Mouse (Mus musculus): ENCODE data around the gene Gm43064. TPM values are rescaled to one million over a fixed set of nuclear protein-coding genes. Genes with fewer than 3 reads are reported as not detected.
"Not testable (repeated sequence)": the region's sequence is repeated elsewhere in the genome, so short reads cannot be mapped to it uniquely, and the experiment has no call there.

The Gm43064 gene
- polyA plus RNA-seq, 1 experiment from 2014 or later, result 0.70 TPM

GRCm38 (mm10) chr3:103839711-103840110 lies 30.3 kb downstream of the Gm43064 start:
- Histone ChIP-seq H3K27ac (ENCODE audit: low read length) (no peak overlapping the region), H3K4me1 (ENCODE audit: control insufficient read depth, low read depth, low read length) (no peaks in the 10 kb centered on the region), H3K9ac (ENCODE audit: low read depth, low read length) (no peak overlapping the region), H3K36me3 (ENCODE audit: control insufficient read depth, insufficient read depth) (no peaks in the 10 kb centered on the region), H3K27me3 (ENCODE audit: control insufficient read depth, insufficient read depth, low read depth, low read length) (no peaks in the 10 kb centered on the region), H3K4me2 (ENCODE audit: low read depth, low read length) (no peak overlapping the region), H3K4me3 (ENCODE audit: low read depth, low read length) (no peak overlapping the region), H3K9me3 (replicated peaks; ENCODE audit: control insufficient read depth, low read length) (no peaks in the 10 kb centered on the region)
- no peak for ATAC-seq (ENCODE audit: low read depth)
- 78% methylated on average over 6 of the region's 6 CpGs for WGBS (ENCODE audit: insufficient replicate concordance)

- H3K4me2 ChIP-seq (ENCODE audit: low read depth, low read length); H3K4me3 ChIP-seq (ENCODE audit: low read depth, low read length): not testable (repeated sequence)
- WGBS (ENCODE audit: insufficient replicate concordance), result 66% methylated on average over 3 of the region's 3 CpGs
These were observed 30.8 kb downstream of the Gm43064 start for GRCm38 (mm10) chr3:103840195-103840594.

DNA sequence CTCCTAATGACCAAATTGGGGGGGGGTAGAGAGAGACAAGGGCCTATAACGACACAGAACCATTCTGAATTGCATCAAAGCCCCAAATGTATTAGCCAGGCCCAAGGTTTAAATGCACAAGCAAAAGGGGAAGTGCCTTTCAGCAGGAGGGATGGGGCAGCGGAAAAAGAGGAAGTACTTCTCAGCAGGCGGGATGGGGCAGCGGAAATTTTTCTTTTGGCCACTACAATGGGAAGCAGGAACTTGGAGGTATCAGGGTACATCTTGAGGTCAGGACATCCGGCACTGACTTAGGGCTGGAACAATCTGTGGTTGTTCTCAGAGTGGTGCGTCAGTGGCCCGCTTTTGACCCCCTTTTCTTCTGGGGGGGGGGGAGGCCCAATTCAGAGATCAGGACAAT lies 31.6 kb downstream of the Gm43064 start:
- not testable (repeated sequence) for H3K9ac ChIP-seq (ENCODE audit: low read depth, low read length); H3K36me3 ChIP-seq (ENCODE audit: control insufficient read depth, insufficient read depth); H3K4me1 ChIP-seq (ENCODE audit: control insufficient read depth, low read depth, low read length); ATAC-seq (ENCODE audit: low read depth); H3K27me3 ChIP-seq (ENCODE audit: control insufficient read depth, insufficient read depth, low read depth, low read length); H3K27ac ChIP-seq (ENCODE audit: low read length); H3K9me3 ChIP-seq (replicated peaks; ENCODE audit: control insufficient read depth, low read length); H3K4me2 ChIP-seq (ENCODE audit: low read depth, low read length); H3K4me3 ChIP-seq (ENCODE audit: low read depth, low read length)
- WGBS (ENCODE audit: insufficient replicate concordance), result 56% methylated on average over 6 of the region's 7 CpGs

More at GRCm38 (mm10) chr3:103840195-103840594, 30.8 kb downstream of the Gm43064 start:
- H3K9ac ChIP-seq (ENCODE audit: low read depth, low read length); H3K27ac ChIP-seq (ENCODE audit: low read length); H3K36me3 ChIP-seq (ENCODE audit: control insufficient read depth, insufficient read depth); H3K27me3 ChIP-seq (ENCODE audit: control insufficient read depth, insufficient read depth, low read depth, low read length); H3K4me1 ChIP-seq (ENCODE audit: control insufficient read depth, low read depth, low read length); ATAC-seq (ENCODE audit: low read depth); H3K9me3 ChIP-seq (replicated peaks; ENCODE audit: control insufficient read depth, low read length): not testable (repeated sequence)

DNA sequence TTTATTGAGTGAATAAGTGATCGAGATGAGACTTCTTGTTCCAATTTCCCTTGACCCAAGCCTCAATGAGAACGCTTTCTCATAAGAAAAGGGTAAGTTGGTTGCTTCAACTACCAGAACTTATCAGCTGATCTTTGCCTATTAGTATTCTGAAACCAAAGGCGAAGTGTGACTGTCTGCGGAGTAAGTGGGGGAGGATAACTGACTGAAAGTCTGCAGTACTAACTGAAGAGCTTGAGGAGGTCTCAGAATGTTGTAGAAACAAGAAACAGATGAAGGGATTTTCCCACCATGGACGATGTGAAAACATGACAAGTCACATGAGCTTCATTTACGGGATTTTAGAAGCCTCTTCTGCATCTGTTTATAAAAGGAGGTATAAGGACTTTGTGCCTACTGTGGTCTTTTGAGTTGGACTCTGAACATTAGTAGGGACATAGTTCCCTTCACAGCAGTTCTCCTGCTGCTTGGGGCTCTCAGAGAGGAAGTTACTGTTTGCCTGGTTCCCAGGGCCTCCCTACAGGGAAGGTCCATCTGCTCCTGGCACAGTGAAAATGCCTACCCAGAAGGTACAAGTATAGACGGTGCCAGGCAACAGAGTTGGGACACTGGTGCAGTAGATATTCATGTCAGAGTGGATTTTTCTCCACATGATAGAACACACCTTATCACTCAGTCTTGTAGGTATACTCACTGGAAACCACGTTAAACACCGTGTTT lies 41.4 kb downstream of the Gm43064 start:
- ATAC-seq (ENCODE audit: low read depth), result no peak
- WGBS (ENCODE audit: insufficient replicate concordance), result 49% methylated on average over 9 of the region's 9 CpGs

DNA sequence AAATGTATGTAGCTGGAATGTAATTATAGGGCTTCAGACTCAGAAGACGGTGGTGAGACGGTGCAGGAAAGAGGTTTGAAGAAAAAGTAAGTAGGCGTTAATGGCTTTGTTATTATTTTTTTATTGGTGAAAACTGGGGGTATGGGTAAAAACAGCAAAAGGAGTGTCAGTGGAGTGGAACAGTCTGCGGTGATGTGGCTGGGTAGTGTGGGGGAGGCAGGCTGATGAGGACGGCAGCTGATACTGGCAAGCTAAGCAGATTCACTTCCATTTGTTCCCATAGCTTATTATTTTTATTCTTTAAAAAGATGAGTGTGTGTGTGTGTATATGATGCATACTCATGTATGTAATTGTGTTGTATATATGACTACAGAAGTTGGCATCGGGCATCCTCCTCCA lies 42.1 kb downstream of the Gm43064 start:
- WGBS (ENCODE audit: insufficient replicate concordance), result 78% methylated on average over 6 of the region's 6 CpGs
- H3K9me3 ChIP-seq (replicated peaks; ENCODE audit: control insufficient read depth, low read length), result no peaks in the 10 kb centered on the region
- no peak overlapping the region for H3K4me3 ChIP-seq (ENCODE audit: low read depth, low read length)
- no peaks in the 10 kb centered on the region for H3K36me3 ChIP-seq (ENCODE audit: control insufficient read depth, insufficient read depth)
- no peak for ATAC-seq (ENCODE audit: low read depth)
- H3K27ac ChIP-seq (ENCODE audit: low read length), result no peak overlapping the region
- no peak overlapping the region for H3K9ac ChIP-seq (ENCODE audit: low read depth, low read length)
- H3K4me1 ChIP-seq (ENCODE audit: control insufficient read depth, low read depth, low read length), result no peaks in the 10 kb centered on the region; the same call in 1 of the 2 replicates
- H3K27me3 ChIP-seq (ENCODE audit: control insufficient read depth, insufficient read depth, low read depth, low read length), result no peaks in the 10 kb centered on the region
- no peak overlapping the region for H3K4me2 ChIP-seq (ENCODE audit: low read depth, low read length)

More for the DNA sequence above, 41.4 kb downstream of the Gm43064 start:
- Histone ChIP-seq H3K9ac (ENCODE audit: low read depth, low read length) (no peak overlapping the region), H3K4me1 (ENCODE audit: control insufficient read depth, low read depth, low read length) (no peaks in the 10 kb centered on the region; the same call in 1 of the 2 replicates), H3K4me2 (ENCODE audit: low read depth, low read length) (no peak overlapping the region), H3K27ac (ENCODE audit: low read length) (no peak overlapping the region), H3K27me3 (ENCODE audit: control insufficient read depth, insufficient read depth, low read depth, low read length) (no peaks in the 10 kb centered on the region), H3K4me3 (ENCODE audit: low read depth, low read length) (no peak overlapping the region), H3K9me3 (replicated peaks; ENCODE audit: control insufficient read depth, low read length) (no peaks in the 10 kb centered on the region), H3K36me3 (ENCODE audit: control insufficient read depth, insufficient read depth) (no peaks in the 10 kb centered on the region)

DNA sequence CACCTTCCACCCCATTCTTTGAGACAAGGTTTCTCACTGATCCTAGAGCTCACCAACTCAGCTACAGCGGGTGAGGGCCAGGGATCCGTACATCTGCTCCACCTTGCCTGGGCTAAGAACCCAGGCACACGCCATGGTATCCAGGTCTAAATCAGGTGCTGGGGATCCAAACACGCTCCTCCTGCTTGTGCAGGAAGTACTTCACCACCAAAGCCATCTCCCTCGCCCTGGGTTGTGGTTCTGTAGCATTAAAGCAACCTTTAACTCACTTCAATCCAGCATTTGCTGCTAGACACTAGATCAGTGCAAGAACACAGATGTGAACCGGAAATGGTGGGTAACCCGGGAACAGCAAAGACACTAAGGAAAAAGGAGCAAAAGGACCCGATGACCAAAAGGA lies 42.5 kb downstream of the Gm43064 start:
- no peaks in the 10 kb centered on the region; the same call in 1 of the 2 replicates for H3K4me1 ChIP-seq (ENCODE audit: control insufficient read depth, low read depth, low read length)
- H3K36me3 ChIP-seq (ENCODE audit: control insufficient read depth, insufficient read depth), result no peaks in the 10 kb centered on the region
- H3K27ac ChIP-seq (ENCODE audit: low read length), result no peak overlapping the region
- no peaks in the 10 kb centered on the region for H3K9me3 ChIP-seq (replicated peaks; ENCODE audit: control insufficient read depth, low read length)
- no peak overlapping the region for H3K9ac ChIP-seq (ENCODE audit: low read depth, low read length)
- 70% methylated on average over 8 of the region's 8 CpGs for WGBS (ENCODE audit: insufficient replicate concordance)
- no peaks in the 10 kb centered on the region for H3K27me3 ChIP-seq (ENCODE audit: control insufficient read depth, insufficient read depth, low read depth, low read length)
- H3K4me3 ChIP-seq (ENCODE audit: low read depth, low read length), result no peak overlapping the region
- H3K4me2 ChIP-seq (ENCODE audit: low read depth, low read length), result no peak overlapping the region
- ATAC-seq (ENCODE audit: low read depth), result no peak

GRCm38 (mm10) chr3:103852565-103853299 lies 43.4 kb downstream of the Gm43064 start:
- ATAC-seq (ENCODE audit: low read depth), result no peak
- no peak overlapping the region for H3K9ac ChIP-seq (ENCODE audit: low read depth, low read length)
- H3K27me3 ChIP-seq (ENCODE audit: control insufficient read depth, insufficient read depth, low read depth, low read length), result no peaks in the 10 kb centered on the region
- no peak overlapping the region for H3K4me2 ChIP-seq (ENCODE audit: low read depth, low read length)
- H3K4me3 ChIP-seq (ENCODE audit: low read depth, low read length), result no peak overlapping the region
- no peak overlapping the region for H3K27ac ChIP-seq (ENCODE audit: low read length)
- WGBS (ENCODE audit: insufficient replicate concordance), result 66% methylated on average over 3 of the region's 3 CpGs
- no peaks in the 10 kb centered on the region; the same call in 1 of the 2 replicates for H3K4me1 ChIP-seq (ENCODE audit: control insufficient read depth, low read depth, low read length)
- H3K9me3 ChIP-seq (replicated peaks; ENCODE audit: control insufficient read depth, low read length), result no peaks in the 10 kb centered on the region
- H3K36me3 ChIP-seq (ENCODE audit: control insufficient read depth, insufficient read depth), result no peaks in the 10 kb centered on the region

GRCm38 (mm10) chr3:103853804-103854203 lies 44.4 kb downstream of the Gm43064 start:
- no peaks in the 10 kb centered on the region for H3K36me3 ChIP-seq (ENCODE audit: control insufficient read depth, insufficient read depth)
- no peak overlapping the region for H3K4me2 ChIP-seq (ENCODE audit: low read depth, low read length)
- H3K4me1 ChIP-seq (ENCODE audit: control insufficient read depth, low read depth, low read length), result no peaks in the 10 kb centered on the region; the same call in 1 of the 2 replicates
- no peak overlapping the region for H3K27ac ChIP-seq (ENCODE audit: low read length)
- 74% methylated on average over 8 of the region's 8 CpGs for WGBS (ENCODE audit: insufficient replicate concordance)
- no peak overlapping the region for H3K9ac ChIP-seq (ENCODE audit: low read depth, low read length)
- H3K4me3 ChIP-seq (ENCODE audit: low read depth, low read length), result no peak overlapping the region
- ATAC-seq (ENCODE audit: low read depth), result no peak
- H3K27me3 ChIP-seq (ENCODE audit: control insufficient read depth, insufficient read depth, low read depth, low read length), result no peaks in the 10 kb centered on the region
- H3K9me3 ChIP-seq (replicated peaks; ENCODE audit: control insufficient read depth, low read length), result no peaks in the 10 kb centered on the region
